Mouse (Mus musculus): ENCODE results near the gene Pms1. TPM values are rescaled to one million over a fixed set of nuclear protein-coding genes. Genes with fewer than 3 reads are reported as not detected.

Pms1 gene
- polyA plus RNA-seq, 1 experiment from 2014 or later = 31.1 TPM

DNA sequence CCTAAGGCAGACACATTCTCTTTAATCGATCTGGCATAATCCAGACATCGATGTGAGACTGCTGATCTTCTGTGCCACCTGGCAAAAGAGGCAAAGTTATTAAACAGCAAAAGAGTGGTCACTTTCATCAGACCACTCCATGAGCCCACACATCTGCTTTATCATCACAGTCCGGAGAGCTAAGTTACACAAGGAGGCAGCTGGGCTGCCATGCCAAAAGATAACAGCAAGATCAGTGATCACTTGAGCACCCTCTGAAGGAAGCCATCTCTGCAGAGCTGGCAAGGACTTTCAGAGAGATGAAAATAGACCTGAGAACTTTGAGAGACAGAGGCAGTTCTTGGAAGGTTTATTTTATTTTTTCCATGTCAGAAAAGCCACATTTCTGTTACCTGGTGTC, 102.3 kb downstream of the Pms1 start:
- H3K27ac ChIP-seq = no peak overlapping the region
- WGBS = 88% methylated on average over 3 of the region's 3 CpGs
- no peak overlapping the region for H3K4me3 ChIP-seq (replicated peaks)
- peaks cover under 1% of the 10 kb centered on the region for H3K27me3 ChIP-seq
- peaks cover 22% of the 10 kb centered on the region for H3K4me1 ChIP-seq (replicated peaks)
- H3K36me3 ChIP-seq = 0 out of 2 replicates have a peak, but pooled peaks cover 6% of the 10 kb centered on the region
- no peaks in the 10 kb centered on the region for H3K9me3 ChIP-seq
- ATAC-seq (ENCODE audit: insufficient number of reproducible peaks, insufficient read depth, low FRiP score, low TSS enrichment, low read depth) = no peak
- no peak overlapping the region for H3K9ac ChIP-seq (replicated peaks)
- H3K4me2 ChIP-seq = no peak overlapping the region

GRCm38 (mm10) chr1:53191234-53191633, 105.6 kb downstream of the Pms1 start:
- Histone ChIP-seq H3K4me3 (replicated peaks) (no peak overlapping the region), H3K9ac (replicated peaks) (no peak overlapping the region), H3K4me2 (no peak overlapping the region), H3K27me3 (no peaks in the 10 kb centered on the region), H3K36me3 (peaks cover 14% of the 10 kb centered on the region; the same call in 1 of the 2 replicates), H3K27ac (no peak overlapping the region), H3K4me1 (replicated peaks) (0 out of 2 replicates have a peak, but pooled peaks cover 3% of the 10 kb centered on the region), H3K9me3 (no peaks in the 10 kb centered on the region)
- no peak for ATAC-seq (ENCODE audit: insufficient number of reproducible peaks, insufficient read depth, low FRiP score, low TSS enrichment, low read depth)
- 74% methylated on average over 3 of the region's 3 CpGs for WGBS

DNA sequence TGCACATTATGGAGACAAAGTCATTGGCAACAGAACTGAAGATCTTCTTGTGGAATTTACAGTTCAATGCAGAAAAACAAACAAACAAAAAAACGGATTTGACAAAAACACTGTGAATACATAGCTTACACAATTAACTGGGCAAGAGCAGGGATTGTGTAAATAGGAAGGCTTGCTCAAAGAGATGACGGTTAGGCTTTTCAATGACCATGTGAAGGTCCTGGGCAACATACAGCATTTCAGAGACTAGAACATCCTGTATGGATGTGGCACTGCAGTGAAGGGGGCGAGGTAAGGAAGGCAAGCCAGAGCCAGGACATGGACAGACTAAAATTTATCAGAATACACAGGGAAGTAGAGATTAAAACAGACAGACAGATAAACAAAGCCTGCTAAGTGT, 107.2 kb downstream of the Pms1 start:
- Histone ChIP-seq H3K4me1 (replicated peaks) (0 out of 2 replicates have a peak, but pooled peaks cover 3% of the 10 kb centered on the region), H3K9me3 (no peaks in the 10 kb centered on the region), H3K4me3 (replicated peaks) (no peak overlapping the region), H3K9ac (replicated peaks) (no peak overlapping the region), H3K4me2 (no peak overlapping the region), H3K27me3 (no peaks in the 10 kb centered on the region), H3K36me3 (peaks cover 12% of the 10 kb centered on the region; the same call in 1 of the 2 replicates), H3K27ac (no peak overlapping the region)
- WGBS = 89% methylated on average over 3 of the region's 3 CpGs
- ATAC-seq (ENCODE audit: insufficient number of reproducible peaks, insufficient read depth, low FRiP score, low TSS enrichment, low read depth) = no peak

DNA sequence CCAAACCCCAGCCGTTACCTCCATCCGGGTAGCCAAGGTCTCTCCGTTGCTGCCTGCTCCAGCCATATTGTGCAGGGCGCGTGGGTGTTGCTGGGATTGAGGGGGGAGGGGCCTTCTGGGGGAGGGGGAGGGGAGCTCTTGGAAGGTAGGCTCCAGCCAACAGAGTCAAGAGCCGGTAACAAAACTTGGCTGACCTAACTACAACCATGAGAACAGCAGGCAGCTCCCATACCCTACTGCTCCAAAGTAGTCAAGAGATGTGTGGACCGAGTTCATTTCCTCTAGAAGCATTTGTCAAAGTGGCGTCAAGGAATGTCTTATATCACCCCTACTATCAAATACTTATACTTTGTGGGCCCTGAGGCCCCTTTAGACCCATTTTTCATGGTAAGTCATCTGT, 109.3 kb downstream of the Pms1 start, which contains the start of gene 1700019A02Rik:
1700019A02Rik (minus strand) TSS at position 101 of the 400 bp plus-strand sequence.
- Histone ChIP-seq H3K4me3 (replicated peaks) (no peak within 1 kb of the TSS), H3K4me1 (replicated peaks) (no peaks in the 10 kb centered on the region), H3K27me3 (no peaks in the 10 kb centered on the region), H3K9ac (replicated peaks) (no peak within 1 kb of the TSS), H3K4me2 (no peak within 1 kb of the TSS), H3K9me3 (no peaks in the 10 kb centered on the region), H3K36me3 (peaks cover 8% of the 10 kb centered on the region; the same call in 1 of the 2 replicates), H3K27ac (no peak within 1 kb of the TSS)
- no peak for ATAC-seq (ENCODE audit: insufficient number of reproducible peaks, insufficient read depth, low FRiP score, low TSS enrichment, low read depth)
- 96% methylated on average over 8 of the region's 8 CpGs for WGBS

GRCm38 (mm10) chr1:53186301-53186700, 110.5 kb downstream of the Pms1 start:
- Histone ChIP-seq H3K4me1 (replicated peaks) (no peaks in the 10 kb centered on the region), H3K4me2 (no peak overlapping the region), H3K27ac (no peak overlapping the region), H3K9ac (replicated peaks) (no peak overlapping the region), H3K36me3 (peaks cover 8% of the 10 kb centered on the region; the same call in 1 of the 2 replicates), H3K27me3 (no peaks in the 10 kb centered on the region), H3K9me3 (no peaks in the 10 kb centered on the region), H3K4me3 (replicated peaks) (no peak overlapping the region)
- no peak for ATAC-seq (ENCODE audit: insufficient number of reproducible peaks, insufficient read depth, low FRiP score, low TSS enrichment, low read depth)
- WGBS = 90% methylated on average over 3 of the region's 3 CpGs

GRCm38 (mm10) chr1:53157715-53158114, 139.1 kb downstream of the Pms1 start:
- H3K27me3 ChIP-seq = no peaks in the 10 kb centered on the region
- no peaks in the 10 kb centered on the region for H3K9me3 ChIP-seq
- H3K36me3 ChIP-seq = no peaks in the 10 kb centered on the region
- ATAC-seq (ENCODE audit: insufficient number of reproducible peaks, insufficient read depth, low FRiP score, low TSS enrichment, low read depth) = no peak
- H3K4me1 ChIP-seq (replicated peaks) = no peaks in the 10 kb centered on the region
- no peak overlapping the region for H3K27ac ChIP-seq
- no peak overlapping the region for H3K4me2 ChIP-seq
- H3K9ac ChIP-seq (replicated peaks) = no peak overlapping the region
- WGBS = 39% methylated on average over 6 of the region's 6 CpGs
- H3K4me3 ChIP-seq (replicated peaks) = no peak overlapping the region

Other genes with a start within 250 kb of the Pms1 start
- 6.7 and 7.0 TPM in 2 replicates for gene Mstn, start 235.4 kb downstream of the Pms1 start, polyA plus RNA-seq (2016; fragmentation: Nextera tagmentation; extraction: Ambion mirVana)
- not detected in 2 replicates for gene 1700019A02Rik, start 109.4 kb downstream of the Pms1 start, polyA plus RNA-seq (2016; fragmentation: Nextera tagmentation; extraction: Ambion mirVana)
- gene Ormdl1, start 77 bp upstream of the Pms1 start, polyA plus RNA-seq (2016; fragmentation: Nextera tagmentation; extraction: Ambion mirVana) = 48.4 and 53.0 TPM in 2 replicates
- gene Gm28778, start 93 bp upstream of the Pms1 start, polyA plus RNA-seq (2016; fragmentation: Nextera tagmentation; extraction: Ambion mirVana) = not detected in 2 replicates
- 19.6 and 20.0 TPM in 2 replicates for gene Osgepl1, start 16.6 kb upstream of the Pms1 start, polyA plus RNA-seq (2016; fragmentation: Nextera tagmentation; extraction: Ambion mirVana)
- gene Asdurf, start 55.6 kb upstream of the Pms1 start, polyA plus RNA-seq (2016; fragmentation: Nextera tagmentation; extraction: Ambion mirVana) = 3.8 and 10.0 TPM in 2 replicates
- gene Gm28551, start 55.6 kb upstream of the Pms1 start, polyA plus RNA-seq (2016; fragmentation: Nextera tagmentation; extraction: Ambion mirVana) = 0.87 and 1.1 TPM in 2 replicates
- gene Asnsd1, start 55.7 kb upstream of the Pms1 start, polyA plus RNA-seq (2016; fragmentation: Nextera tagmentation; extraction: Ambion mirVana) = 89.7 and 91.9 TPM in 2 replicates